In genomic region chr11:75687343-75687993, GRCm38 (mm10) we compare ENCODE assay signal across 13 mouse cellular contexts. TPM values are rescaled to one million over a fixed set of nuclear protein-coding genes. Genes with fewer than 3 reads are reported as not detected.
A peak's percentile ranks its signal among the peaks of the same experiment; 100 is the strongest.
DNase-seq lines count a peak whose midpoint lies in the region; ATAC-seq and TF ChIP-seq lines count a peak whose summit lies in the region.
"Had no signal": no experiment of that assay in that cellular context is flagged by ENCODE, and none has a peak within 500 bp of the region (broad histone marks: within the 10 kb centered on the region; RNA-seq: fewer than 3 reads in every experiment).

No protein-coding gene starts in this region.

- H3K4me3 ChIP-seq in intestine, embryonic 15.5 days (replicated peaks) = no peak overlapping the region
- no peak overlapping the region for H3K4me3 ChIP-seq in intestine, embryonic 16.5 days (ENCODE audit: low read length)
- no peak overlapping the region for H3K4me3 ChIP-seq in ES-Bruce4 (ENCODE audit: low read depth, low read length)
- H3K4me3 ChIP-seq in liver, postnatal 0 days (ENCODE audit: low read depth, low read length) = no peak overlapping the region
- H3K4me3 ChIP-seq: embryonic facial prominence, embryonic 12.5 days had no signal

- H3K9ac ChIP-seq in intestine, embryonic 15.5 days = peak overlapping the region; percentile 8; the same call in 1 of the 2 replicates
- H3K9ac ChIP-seq in intestine, embryonic 16.5 days (ENCODE audit: low read depth, low read length) = no peak overlapping the region
- no peak overlapping the region for H3K9ac ChIP-seq in ES-Bruce4 (ENCODE audit: low read depth, poor library complexity, severe bottlenecking)
- H3K9ac ChIP-seq in liver, postnatal 0 days (replicated peaks) = no peak overlapping the region
- H3K9ac ChIP-seq: embryonic facial prominence, embryonic 12.5 days had no signal

- TF ChIP-seq POLR2A in ES-Bruce4 (IDR thresholded peaks at IDR 0.05; ENCODE audit: insufficient read depth, low read length) = no peak

- 52% methylated on average over 2 of the region's 2 CpGs for WGBS in intestine, embryonic 15.5 days
- WGBS in intestine, embryonic 16.5 days = 61% methylated on average over 2 of the region's 2 CpGs
- 26% methylated on average over 2 of the region's 2 CpGs for WGBS in liver, postnatal 0 days (ENCODE audit: insufficient replicate concordance)

- ATAC-seq in intestine, embryonic 15.5 days = no peak
- no peak for ATAC-seq in intestine, embryonic 16.5 days
- ATAC-seq in common myeloid progenitor, adult 5-6 weeks (replicated peaks; ENCODE audit: low read depth, poor library complexity, severe bottlenecking) = 0 out of 2 replicates have a peak, but pooled peaks have one; percentile 11
- peak; percentile 13; the same call in 1 of the 2 replicates for ATAC-seq in liver, postnatal 0 days
- ATAC-seq: forebrain, embryonic 16.5 days; inflammation-experienced regulatory T-cells, adult 6 months had no signal

- no peaks in the 10 kb centered on the region for H3K27me3 ChIP-seq in intestine, embryonic 15.5 days (replicated peaks)
- H3K27me3 ChIP-seq in intestine, embryonic 16.5 days (replicated peaks; ENCODE audit: control insufficient read depth, insufficient read depth, low read length) = no peaks in the 10 kb centered on the region
- H3K27me3 ChIP-seq in ES-Bruce4 (ENCODE audit: control insufficient read depth, insufficient read depth, low read length, poor library complexity, severe bottlenecking) = no peaks in the 10 kb centered on the region
- no peaks in the 10 kb centered on the region for H3K27me3 ChIP-seq in liver, postnatal 0 days (ENCODE audit: insufficient read depth, low read length)
- H3K27me3 ChIP-seq: embryonic facial prominence, embryonic 12.5 days had no signal

- H3K4me2 ChIP-seq in intestine, embryonic 15.5 days (replicated peaks) = no peak overlapping the region
- no peak overlapping the region for H3K4me2 ChIP-seq in intestine, embryonic 16.5 days (ENCODE audit: low read depth, low read length)
- H3K4me2 ChIP-seq in liver, postnatal 0 days (ENCODE audit: low read depth, low read length) = peak overlapping the region; percentile 35; the same call in 1 of the 2 replicates
- H3K4me2 ChIP-seq: embryonic facial prominence, embryonic 12.5 days had no signal

- 0 out of 2 replicates have a peak, but pooled peaks cover 3% of the 10 kb centered on the region for H3K4me1 ChIP-seq in intestine, embryonic 15.5 days (replicated peaks)
- peaks cover 4% of the 10 kb centered on the region; the same call in 1 of the 2 replicates for H3K4me1 ChIP-seq in intestine, embryonic 16.5 days (ENCODE audit: control insufficient read depth, insufficient read depth, low read length)
- no peaks in the 10 kb centered on the region for H3K4me1 ChIP-seq in ES-Bruce4 (ENCODE audit: control insufficient read depth, insufficient read depth, low read length)
- peaks cover 3% of the 10 kb centered on the region for H3K4me1 ChIP-seq in liver, postnatal 0 days (ENCODE audit: insufficient read depth)
- H3K4me1 ChIP-seq: embryonic facial prominence, embryonic 12.5 days had no signal

- no peak for TF ChIP-seq EP300 in ES-Bruce4 (IDR thresholded peaks at IDR 0.05; ENCODE audit: insufficient read depth, low read depth, low read length)
- TF ChIP-seq EP300 in liver, postnatal 0 days (IDR thresholded peaks at IDR 0.05; ENCODE audit: low read depth) = no peak

- no peaks in the 10 kb centered on the region for H3K9me3 ChIP-seq in intestine, embryonic 15.5 days
- H3K9me3 ChIP-seq in intestine, embryonic 16.5 days (ENCODE audit: control insufficient read depth, low read length) = no peaks in the 10 kb centered on the region
- no peaks in the 10 kb centered on the region for H3K9me3 ChIP-seq in ES-Bruce4 (replicated peaks; ENCODE audit: control insufficient read depth, insufficient read depth, low read length, poor library complexity, severe bottlenecking)
- H3K9me3 ChIP-seq in liver, postnatal 0 days (ENCODE audit: low read length) = no peaks in the 10 kb centered on the region
- H3K9me3 ChIP-seq: embryonic facial prominence, embryonic 12.5 days had no signal

- H3K27ac ChIP-seq in intestine, embryonic 15.5 days = no peak overlapping the region
- no peak overlapping the region for H3K27ac ChIP-seq in intestine, embryonic 16.5 days (ENCODE audit: low read length)
- peak overlapping the region; percentile 62 for H3K27ac ChIP-seq in ES-Bruce4 (ENCODE audit: insufficient read depth, low read length)
- peak overlapping the region; percentile 67 for H3K27ac ChIP-seq in liver, postnatal 0 days (ENCODE audit: low read depth)
- H3K27ac ChIP-seq: embryonic facial prominence, embryonic 12.5 days had no signal

- H3K36me3 ChIP-seq in intestine, embryonic 15.5 days = peaks cover 12% of the 10 kb centered on the region
- peaks cover 3% of the 10 kb centered on the region for H3K36me3 ChIP-seq in intestine, embryonic 16.5 days (ENCODE audit: control insufficient read depth, insufficient read depth, low read length)
- H3K36me3 ChIP-seq in ES-Bruce4 (ENCODE audit: control insufficient read depth, insufficient read depth, low read length, poor library complexity, severe bottlenecking) = peaks cover 21% of the 10 kb centered on the region
- peaks cover 32% of the 10 kb centered on the region for H3K36me3 ChIP-seq in liver, postnatal 0 days (replicated peaks; ENCODE audit: insufficient read depth, low read length)

- no peak for DNase-seq in liver, postnatal 0 days
- no peak for DNase-seq in thymus, postnatal 4 days
- DNase-seq in adrenal gland, adult 2 months = no peak
- DNase-seq: cerebellum, adult 9-10 months; spleen, adult 18-20 months; thymus, postnatal 25 days had no signal

- no peak for TF ChIP-seq CTCF in ES-Bruce4 (IDR thresholded peaks at IDR 0.05; ENCODE audit: low read depth, low read length)
- no peak for TF ChIP-seq CTCF in liver, postnatal 0 days (IDR thresholded peaks at IDR 0.05; ENCODE audit: low read depth)

RNA-seq across cellular contexts. Expression of gene Crk, which starts 8.4 kb away (rescaled TPM):
- polyA plus RNA-seq in intestine, embryonic 15.5 days (2015; fragmentation: Nextera tagmentation; extraction: Ambion mirVana) = 105 and 109 TPM in 2 replicates
- 91.0 and 94.1 TPM in 2 replicates for polyA plus RNA-seq in intestine, embryonic 16.5 days (2015; fragmentation: Nextera tagmentation; extraction: Ambion mirVana)
- polyA plus RNA-seq in ES-Bruce4 (2011; ENCODE audit: insufficient read depth, insufficient read length, low read depth, missing spikeins) = 86.0 and 91.5 TPM in 2 replicates
- total RNA-seq in common myeloid progenitor, adult 5-6 weeks (2017) = 38.9 and 51.4 TPM in 2 replicates
- polyA plus RNA-seq in liver, postnatal 0 days (2015; fragmentation: Nextera tagmentation; extraction: Ambion mirVana) = 35.0 and 36.0 TPM in 2 replicates
- total RNA-seq in adrenal gland, adult 2 months (2021) = 100 to 1,000 TPM; 105 to 110 TPM
- polyA plus RNA-seq in adrenal gland, adult 2 months (2012; rRNA removed) = 201 and 233 TPM in 2 replicates

RNA-seq across cellular contexts. Expression of gene Myo1c, which starts 37.2 kb away (rescaled TPM):
- polyA plus RNA-seq in intestine, embryonic 15.5 days (2015; fragmentation: Nextera tagmentation; extraction: Ambion mirVana) = 48.6 and 50.0 TPM in 2 replicates
- polyA plus RNA-seq in intestine, embryonic 16.5 days (2015; fragmentation: Nextera tagmentation; extraction: Ambion mirVana) = 45.5 and 51.2 TPM in 2 replicates
- 78.7 and 82.9 TPM in 2 replicates for polyA plus RNA-seq in ES-Bruce4 (2011; ENCODE audit: insufficient read depth, insufficient read length, low read depth, missing spikeins)
- total RNA-seq in common myeloid progenitor, adult 5-6 weeks (2017) = 19.5 and 22.3 TPM in 2 replicates
- polyA plus RNA-seq in liver, postnatal 0 days (2015; fragmentation: Nextera tagmentation; extraction: Ambion mirVana) = 19.4 and 22.4 TPM in 2 replicates
- 100 to 1,000 TPM; 136 to 174 TPM for total RNA-seq in adrenal gland, adult 2 months (2021)
- polyA plus RNA-seq in adrenal gland, adult 2 months (2012; rRNA removed) = 74.7 and 101 TPM in 2 replicates

RNA-seq across cellular contexts. Expression of gene Ywhae, which starts 45.2 kb away (rescaled TPM):
- 735 and 846 TPM in 2 replicates for polyA plus RNA-seq in intestine, embryonic 15.5 days (2015; fragmentation: Nextera tagmentation; extraction: Ambion mirVana)
- 648 and 718 TPM in 2 replicates for polyA plus RNA-seq in intestine, embryonic 16.5 days (2015; fragmentation: Nextera tagmentation; extraction: Ambion mirVana)
- 1,329 and 1,367 TPM in 2 replicates for polyA plus RNA-seq in ES-Bruce4 (2011; ENCODE audit: insufficient read depth, insufficient read length, low read depth, missing spikeins)
- total RNA-seq in common myeloid progenitor, adult 5-6 weeks (2017) = 384 and 653 TPM in 2 replicates
- polyA plus RNA-seq in liver, postnatal 0 days (2015; fragmentation: Nextera tagmentation; extraction: Ambion mirVana) = 190 and 204 TPM in 2 replicates
- 100 to 1,000 TPM; 656 to 668 TPM for total RNA-seq in adrenal gland, adult 2 months (2021)
- polyA plus RNA-seq in adrenal gland, adult 2 months (2012; rRNA removed) = 41.3 and 57.3 TPM in 2 replicates

RNA-seq across cellular contexts. Expression of gene Inpp5k, which starts 56.7 kb away (rescaled TPM):
- polyA plus RNA-seq in intestine, embryonic 15.5 days (2015; fragmentation: Nextera tagmentation; extraction: Ambion mirVana) = 17.6 and 19.4 TPM in 2 replicates
- 20.8 and 21.9 TPM in 2 replicates for polyA plus RNA-seq in intestine, embryonic 16.5 days (2015; fragmentation: Nextera tagmentation; extraction: Ambion mirVana)
- 20.5 and 22.6 TPM in 2 replicates for polyA plus RNA-seq in ES-Bruce4 (2011; ENCODE audit: insufficient read depth, insufficient read length, low read depth, missing spikeins)
- total RNA-seq in common myeloid progenitor, adult 5-6 weeks (2017) = 24.0 and 36.3 TPM in 2 replicates
- 16.7 TPM in 2 replicates for polyA plus RNA-seq in liver, postnatal 0 days (2015; fragmentation: Nextera tagmentation; extraction: Ambion mirVana)
- total RNA-seq in adrenal gland, adult 2 months (2021) = 10 to 100 TPM; 32.9 to 42.3 TPM
- 38.0 and 50.0 TPM in 2 replicates for polyA plus RNA-seq in adrenal gland, adult 2 months (2012; rRNA removed)

Comparison
In these comparisons a context has a peak if more than half of its experiments do, and no peak if none do; other contexts are left out.
1. ATAC-seq: peak in common myeloid progenitor, adult 5-6 weeks (single experiment) and liver, postnatal 0 days (single experiment); none in intestine, embryonic 15.5 days (single experiment) and intestine, embryonic 16.5 days (single experiment).
2. H3K27ac ChIP-seq: peak in ES-Bruce4 (single experiment) and liver, postnatal 0 days (single experiment); none in intestine, embryonic 15.5 days (single experiment) and intestine, embryonic 16.5 days (single experiment).